Mouse (Mus musculus) limb, embryonic 14.5 days (tissue): Measurements from ENCODE around the gene Mfsd9. TPM values are rescaled to one million over a fixed set of nuclear protein-coding genes. Genes with fewer than 3 reads are reported as not detected.

Experiments
- ATAC-seq: fragments of 200-750 bp; cut with Nextera tagmentation; 2 replicates; pipeline ENCODE4 v1.8.0; 2017; ENCODE audit warnings: low read depth, moderate number of reproducible peaks, moderate TSS enrichment; ENCODE audit not compliant: low FRiP score
- DNase-seq: peaks from one replicate; pipeline ENCODE4 v3.0.0-alpha.2; 2015; ENCODE audit warnings: low spot score
- H3K27ac ChIP-seq: fragments of 300-500 bp; sonication (generic); replicated peaks from 2 replicates; pipeline ENCODE4 v1.5.1; 2014; ENCODE audit warnings: low read depth, mild to moderate bottlenecking, low read length, moderate library complexity, mixed read lengths
- H3K27me3 ChIP-seq: fragments of 300-500 bp; sonication (generic); 2 replicates; pipeline ENCODE4 v1.6.1; 2014; ENCODE audit warnings: low read length, mixed read lengths; ENCODE audit not compliant: control insufficient read depth, insufficient read depth
- H3K36me3 ChIP-seq: fragments of 300-500 bp; sonication (generic); 2 replicates; pipeline ENCODE4 v1.6.1; 2014; ENCODE audit warnings: mild to moderate bottlenecking, low read length, moderate library complexity, mixed read lengths; ENCODE audit not compliant: control insufficient read depth, insufficient read depth
- H3K4me1 ChIP-seq: fragments of 300-500 bp; sonication (generic); 2 replicates; pipeline ENCODE4 v1.6.1; 2014; ENCODE audit warnings: antibody characterized with exemption, low read length, mixed read lengths; ENCODE audit not compliant: control insufficient read depth, insufficient read depth
- H3K4me2 ChIP-seq: fragments of 300-500 bp; sonication (generic); replicated peaks from 2 replicates; pipeline ENCODE4 v1.6.1; 2014; ENCODE audit warnings: low read depth, mild to moderate bottlenecking, low read length, moderate library complexity; ENCODE audit not compliant: severe bottlenecking
- H3K4me3 ChIP-seq: fragments of 300-500 bp; sonication (generic); replicated peaks from 2 replicates; pipeline ENCODE4 v1.5.1; 2014; ENCODE audit warnings: low read length
- H3K9ac ChIP-seq: fragments of 300-500 bp; sonication (generic); 2 replicates; pipeline ENCODE4 v1.6.1; 2014; ENCODE audit warnings: mild to moderate bottlenecking, low read depth, low read length, moderate library complexity; ENCODE audit not compliant: severe bottlenecking
- H3K9me3 ChIP-seq: fragments of 300-500 bp; sonication (generic); 2 replicates; pipeline ENCODE4 v1.6.1; 2016; ENCODE audit warnings: low read length; ENCODE audit not compliant: control insufficient read depth
- POLR2A ChIP-seq: fragments of 200-500 bp; IDR thresholded peaks from 2 replicates; pipeline ENCODE4 v1.8.0; 2012; ENCODE audit warnings: inconsistent platforms, mild to moderate bottlenecking, moderate library complexity, borderline replicate concordance; ENCODE audit not compliant: insufficient read depth, insufficient read length; ENCODE audit errors: extremely low read depth
- WGBS: fragments of 180-500 bp; shearing (Covaris S2); extraction: QIAGEN DNeasy Blood & Tissue Kit; methylation state at CpG from one replicate; pipeline ENCODE4 v1.1.7; 2014; 5-methylcytosine and 5-hydroxymethylcytosine counted together
- polyA plus RNA-seq, 2 experiments: library from polyadenylated mRNA; depleted of rRNA in 1 of 2; stranded (reverse) in 1 of 2; unstranded in 1 of 2; fragments of >200 nt; fragmentation: Nextera tagmentation in 1 of 2; extraction: Ambion mirVana in 1 of 2; gene quantifications; 2 replicates each; pipeline versions ENCODE4 v1.2.1 to v1.2.3; 2012 to 2014

The Mfsd9 gene
- polyA plus RNA-seq, 2 experiments: 2.1 to 4.6 TPM

GRCm38 (mm10) chr1:40728636-40729035 lies 61.9 kb downstream of the Mfsd9 start:
- no peak for TF ChIP-seq POLR2A
- no peak overlapping the region for H3K9ac ChIP-seq
- no peaks in the 10 kb centered on the region for H3K36me3 ChIP-seq
- no peak overlapping the region for H3K4me2 ChIP-seq
- H3K27me3 ChIP-seq: no peaks in the 10 kb centered on the region
- no peak for ATAC-seq
- DNase-seq: no peak
- H3K27ac ChIP-seq: no peak overlapping the region
- no peaks in the 10 kb centered on the region for H3K4me1 ChIP-seq
- 92% methylated on average over 1 of the region's 1 CpGs for WGBS
- no peaks in the 10 kb centered on the region for H3K9me3 ChIP-seq
- H3K4me3 ChIP-seq: no peak overlapping the region

GRCm38 (mm10) chr1:40727404-40727803 lies 63.1 kb downstream of the Mfsd9 start:
- no peak for TF ChIP-seq POLR2A
- DNase-seq: no peak

GRCm38 (mm10) chr1:40726051-40726450 lies 64.4 kb downstream of the Mfsd9 start:
- Histone ChIP-seq H3K27ac (no peak overlapping the region), H3K4me2 (no peak overlapping the region), H3K36me3 (no peaks in the 10 kb centered on the region), H3K9ac (no peak overlapping the region), H3K4me3 (no peak overlapping the region), H3K9me3 (no peaks in the 10 kb centered on the region), H3K4me1 (no peaks in the 10 kb centered on the region), H3K27me3 (no peaks in the 10 kb centered on the region)
- WGBS: 82% methylated on average over 10 of the region's 10 CpGs
- DNase-seq: no peak
- ATAC-seq: no peak
- TF ChIP-seq POLR2A: no peak

More at GRCm38 (mm10) chr1:40727404-40727803, 63.1 kb downstream of the Mfsd9 start:
- H3K27me3 ChIP-seq: no peaks in the 10 kb centered on the region
- no peak for ATAC-seq
- 76% methylated on average over 7 of the region's 7 CpGs for WGBS
- H3K27ac ChIP-seq: no peak overlapping the region
- no peak overlapping the region for H3K9ac ChIP-seq
- H3K4me2 ChIP-seq: no peak overlapping the region
- H3K9me3 ChIP-seq: no peaks in the 10 kb centered on the region
- H3K4me3 ChIP-seq: no peak overlapping the region
- H3K36me3 ChIP-seq: no peaks in the 10 kb centered on the region
- no peaks in the 10 kb centered on the region for H3K4me1 ChIP-seq

Other genes starting within 250 kb of the Mfsd9 start
- 0.04 and 0.09 TPM in 2 replicates for gene Slc9a4, start 210.6 kb downstream of the Mfsd9 start, polyA plus RNA-seq (2012; rRNA removed)
- not detected in 2 replicates for gene Slc9a4, start 210.6 kb downstream of the Mfsd9 start, polyA plus RNA-seq (2014; fragmentation: Nextera tagmentation; extraction: Ambion mirVana)
- gene Slc9a2, start 110.1 kb downstream of the Mfsd9 start, polyA plus RNA-seq (2012; rRNA removed): 2.7 and 3.4 TPM in 2 replicates
- gene Slc9a2, start 110.1 kb downstream of the Mfsd9 start, polyA plus RNA-seq (2014; fragmentation: Nextera tagmentation; extraction: Ambion mirVana): 0.72 and 0.87 TPM in 2 replicates
- gene Tmem182, start 14.9 kb upstream of the Mfsd9 start, polyA plus RNA-seq (2012; rRNA removed): 3.4 and 3.7 TPM in 2 replicates
- gene Tmem182, start 14.9 kb upstream of the Mfsd9 start, polyA plus RNA-seq (2014; fragmentation: Nextera tagmentation; extraction: Ambion mirVana): 3.7 and 5.2 TPM in 2 replicates